19 mouse cellular contexts compared by ENCODE assay signal in genomic region chr10:87449368-87449767, GRCm38 (mm10). TPM values are rescaled to one million over a fixed set of nuclear protein-coding genes. Genes with fewer than 3 reads are reported as not detected.
"Had no signal": no experiment of that assay in that cellular context is flagged by ENCODE, and none has a peak within 500 bp of the region (broad histone marks: within the 10 kb centered on the region; RNA-seq: fewer than 3 reads in every experiment).

No protein-coding gene starts in this region.

- H3K9ac ChIP-seq: liver, embryonic 15.5 days; liver, postnatal 0 days; lung, embryonic 15.5 days; midbrain, embryonic 13.5 days; neural tube, embryonic 12.5 days; stomach, embryonic 15.5 days had no signal

- H3K27me3 ChIP-seq: liver, embryonic 15.5 days; lung, embryonic 15.5 days; megakaryocyte, embryonic 14.5 days; midbrain, embryonic 13.5 days; neural tube, embryonic 12.5 days; stomach, embryonic 15.5 days had no signal

- H3K4me2 ChIP-seq: liver, embryonic 15.5 days; lung, embryonic 15.5 days; midbrain, embryonic 13.5 days; neural tube, embryonic 12.5 days; stomach, embryonic 15.5 days had no signal

- H3K4me1 ChIP-seq: liver, embryonic 15.5 days; lung, embryonic 15.5 days; megakaryocyte, embryonic 14.5 days; stomach, embryonic 15.5 days had no signal

- H3K9me3 ChIP-seq: liver, embryonic 15.5 days; lung, embryonic 15.5 days; midbrain, embryonic 13.5 days; neural tube, embryonic 12.5 days; stomach, embryonic 15.5 days had no signal

- DNase-seq: liver, postnatal 0 days; lung, adult 2 months; lung, postnatal 14 days; lung, postnatal 36 days; right cerebral cortex, postnatal 14 days; thymus, adult 2 months; thymus, postnatal 25 days; thymus, postnatal 4 days had no signal

- H3K27ac ChIP-seq: liver, embryonic 15.5 days; lung, embryonic 15.5 days; macrophage; midbrain, embryonic 13.5 days; neural tube, embryonic 12.5 days; stomach, embryonic 15.5 days; stomach, postnatal 0 days had no signal

- H3K4me3 ChIP-seq: liver, embryonic 15.5 days; lung, embryonic 15.5 days; megakaryocyte, embryonic 14.5 days; midbrain, embryonic 13.5 days; neural tube, embryonic 12.5 days; stomach, embryonic 15.5 days had no signal

- ATAC-seq: liver, postnatal 0 days; lung, postnatal 0 days; midbrain, embryonic 13.5 days had no signal

- H3K36me3 ChIP-seq: liver, embryonic 15.5 days; lung, embryonic 15.5 days; midbrain, embryonic 13.5 days; neural tube, embryonic 12.5 days; stomach, embryonic 15.5 days had no signal

RNA-seq across cellular contexts. Expression of gene Ascl1, which starts 44.1 kb away (rescaled TPM):
- polyA plus RNA-seq: liver, postnatal 0 days; macrophage; spleen, adult 2 months; testis, adult 2 months had no signal
